Comparison of ENCODE assay signal across 8 mouse cellular contexts in genomic region chr9:61915393-61916005, GRCm38 (mm10). TPM values are rescaled to one million over a fixed set of nuclear protein-coding genes. Genes with fewer than 3 reads are reported as not detected.
DNase-seq lines count a peak whose midpoint lies in the region; ATAC-seq and TF ChIP-seq lines count a peak whose summit lies in the region.

No protein-coding gene starts in this region.

- H3K79me3 ChIP-seq in C2C12 (ENCODE audit: low read depth): peaks cover 12% of the 10 kb centered on the region

- intact Hi-C loops in heart, adult 2 months (cut with DNase I): no loop called here

- H3K4me3 ChIP-seq in heart, adult 2 months: peak overlapping the region; percentile 76
- peak overlapping the region; percentile 64 for H3K4me3 ChIP-seq in C2C12 (ENCODE audit: insufficient read depth, poor library complexity, severe bottlenecking)
- H3K4me3 ChIP-seq in forebrain, embryonic 14.5 days (ENCODE audit: low read depth, low read length): peak overlapping the region; percentile 90; the same call in 1 of the 2 replicates
- peak overlapping the region; percentile 77 to 86 for H3K4me3 ChIP-seq in liver, embryonic 14.5 days (ENCODE audit: insufficient read depth in 1 of 2, low read depth in 2 of 2, low read length in 2 of 2)

- no peak overlapping the region for H3ac ChIP-seq in C2C12 (ENCODE audit: control insufficient read depth, insufficient read length, low read depth)

- no peak for ATAC-seq in forebrain, embryonic 14.5 days
- no peak for ATAC-seq in liver, embryonic 14.5 days (ENCODE audit: insufficient read depth)

- no peaks in the 10 kb centered on the region for H3K9me3 ChIP-seq in forebrain, embryonic 14.5 days (replicated peaks; ENCODE audit: control insufficient read depth, low read length)
- no peaks in the 10 kb centered on the region for H3K9me3 ChIP-seq in liver, embryonic 14.5 days (ENCODE audit: control insufficient read depth, low read length)

- no peak overlapping the region; the same call in 1 of the 2 replicates for H3K27ac ChIP-seq in heart, adult 2 months
- H3K27ac ChIP-seq in forebrain, embryonic 14.5 days (ENCODE audit: low read depth, low read length): no peak overlapping the region
- peak overlapping the region; percentile 95 for H3K27ac ChIP-seq in liver, embryonic 14.5 days

- H3K27me3 ChIP-seq in heart, adult 2 months (ENCODE audit: control insufficient read depth, insufficient read depth, low read length): no peaks in the 10 kb centered on the region
- no peaks in the 10 kb centered on the region for H3K27me3 ChIP-seq in C2C12 (ENCODE audit: control insufficient read depth, insufficient read depth, insufficient read length)
- no peaks in the 10 kb centered on the region for H3K27me3 ChIP-seq in forebrain, embryonic 14.5 days (replicated peaks; ENCODE audit: control insufficient read depth, insufficient read depth, low read length)
- no peaks in the 10 kb centered on the region for H3K27me3 ChIP-seq in liver, embryonic 14.5 days (ENCODE audit: control insufficient read depth, insufficient read depth, low read length)

- TF ChIP-seq EP300 in heart, adult 2 months (IDR thresholded peaks at IDR 0.05; ENCODE audit: insufficient read depth, low read depth, low read length): no peak
- no peak for TF ChIP-seq EP300 in liver, embryonic 14.5 days (IDR thresholded peaks at IDR 0.05; ENCODE audit: low read depth)

- no peak for TF ChIP-seq POLR2A in heart, adult 2 months (IDR thresholded peaks at IDR 0.05; ENCODE audit: insufficient read depth, low read depth, low read length)

- WGBS in heart, adult 2 months: 67% methylated on average over 4 of the region's 4 CpGs
- WGBS in forebrain, embryonic 14.5 days: 48% methylated on average over 4 of the region's 4 CpGs
- WGBS in liver, embryonic 14.5 days (ENCODE audit: insufficient replicate concordance): 36% methylated on average over 4 of the region's 4 CpGs

- no peaks in the 10 kb centered on the region for H3K4me1 ChIP-seq in heart, adult 2 months (ENCODE audit: control insufficient read depth, insufficient read depth, low read length)
- peaks cover 7% of the 10 kb centered on the region for H3K4me1 ChIP-seq in forebrain, embryonic 14.5 days (ENCODE audit: control insufficient read depth, insufficient read depth, low read length)
- H3K4me1 ChIP-seq in liver, embryonic 14.5 days (replicated peaks; ENCODE audit: control insufficient read depth in 2 of 2, insufficient read depth in 2 of 2, low read length in 1 of 2): peaks cover 12 to 26% of the 10 kb centered on the region in 2 experiments

- no peak for DNase-seq in heart, adult 2 months
- DNase-seq in heart, adult 18-20 months: no peak
- no peak for DNase-seq in forebrain, embryonic 14.5 days (ENCODE audit: low spot score)
- no peak for DNase-seq in liver, embryonic 14.5 days (ENCODE audit: low read depth in 3 of 3, low spot score in 3 of 3)
- DNase-seq in B cell, adult 2 months: no peak
- DNase-seq in layer of hippocampus, postnatal 25 days (ENCODE audit: extremely low spot score in 1 of 2, low spot score in 1 of 2): no peak
- no peak for DNase-seq in right cerebral cortex, adult 18-20 months

- H3K4me2 ChIP-seq in forebrain, embryonic 14.5 days (ENCODE audit: low read length): peak overlapping the region; percentile 90
- H3K4me2 ChIP-seq in liver, embryonic 14.5 days (ENCODE audit: low read depth): peak overlapping the region; percentile 97

- H3K36me3 ChIP-seq in heart, adult 2 months (ENCODE audit: control insufficient read depth, insufficient read depth, low read length): peaks cover 4% of the 10 kb centered on the region; the same call in 1 of the 2 replicates
- peaks cover 45% of the 10 kb centered on the region for H3K36me3 ChIP-seq in C2C12 (ENCODE audit: control insufficient read depth, insufficient read depth)
- H3K36me3 ChIP-seq in forebrain, embryonic 14.5 days (ENCODE audit: control insufficient read depth, insufficient read depth, low read length): peaks cover 63% of the 10 kb centered on the region
- peaks cover 64% of the 10 kb centered on the region for H3K36me3 ChIP-seq in liver, embryonic 14.5 days (replicated peaks; ENCODE audit: control insufficient read depth, insufficient read depth, low read depth)

- no peak for TF ChIP-seq CTCF in heart, adult 2 months (IDR thresholded peaks at IDR 0.05)
- no peak for TF ChIP-seq CTCF in C2C12 (IDR thresholded peaks at IDR 0.05; ENCODE audit: control insufficient read depth, insufficient read depth, insufficient read length)
- no peak for TF ChIP-seq CTCF in liver, embryonic 14.5 days (IDR thresholded peaks at IDR 0.05; ENCODE audit: low read depth)

- H3K9ac ChIP-seq in heart, adult 2 months (ENCODE audit: low read depth, low read length): no peak overlapping the region
- peak overlapping the region; percentile 67 for H3K9ac ChIP-seq in forebrain, embryonic 14.5 days (ENCODE audit: low read length)
- H3K9ac ChIP-seq in liver, embryonic 14.5 days (replicated peaks): peak overlapping the region; percentile 75; the same call in 1 of the 2 replicates

- no peaks in the 10 kb centered on the region for H3K79me2 ChIP-seq in heart, adult 2 months (replicated peaks; ENCODE audit: control insufficient read depth, insufficient read depth, low read length)
- H3K79me2 ChIP-seq in C2C12 (ENCODE audit: control insufficient read depth, insufficient read depth): peaks cover 19% of the 10 kb centered on the region

TF ChIP-seq in C2C12, 6 proteins besides CTCF, POLR2A, EP300 and RAD21:
- TF ChIP-seq FOSL1 (IDR thresholded peaks at IDR 0.05; ENCODE audit: insufficient read depth, low read length, poor library complexity, severe bottlenecking): no peak
- TF ChIP-seq MYOG (IDR thresholded peaks at IDR 0.05; ENCODE audit: control insufficient read depth, extremely low read depth, insufficient read length): no peak
- TF ChIP-seq USF1 (IDR thresholded peaks at IDR 0.05; ENCODE audit: low read depth): no peak
- no peak for TF ChIP-seq CEBPB (IDR thresholded peaks at IDR 0.05; ENCODE audit: low read depth)
- no peak for TF ChIP-seq MYOD1 (IDR thresholded peaks at IDR 0.05; ENCODE audit: control insufficient read depth, insufficient read length, low read depth)
- TF ChIP-seq MAX (IDR thresholded peaks at IDR 0.05): no peak

RNA-seq across cellular contexts. Expression of gene Rplp1, which starts 1.2 kb away (rescaled TPM):
- 1,000 to 10,000 TPM; 1,490 to 1,640 TPM for total RNA-seq in heart, adult 2 months (2021)
- 2,522 and 4,232 TPM in 2 replicates for polyA plus RNA-seq in heart, adult 2 months (2012; rRNA removed)
- total RNA-seq in heart, adult 18-20 months (2021): 1,000 to 10,000 TPM; 1,497 to 1,660 TPM
- 13,097 TPM for polyA plus RNA-seq in C2C12 (2012; fragmentation: generic; extraction: Trizol)
- polyA plus RNA-seq in forebrain, embryonic 14.5 days (2014; fragmentation: Nextera tagmentation; extraction: Ambion mirVana): 964 and 1,342 TPM in 2 replicates
- 6,111 and 7,314 TPM in 2 replicates for polyA plus RNA-seq in liver, embryonic 14.5 days (2012; rRNA removed)
- polyA plus RNA-seq in liver, embryonic 14.5 days (2014; fragmentation: Nextera tagmentation; extraction: Ambion mirVana): 1,539 and 1,562 TPM in 2 replicates
- total RNA-seq in layer of hippocampus, postnatal 25 days (2021): 1,000 to 10,000 TPM; 1,278 to 1,525 TPM

RNA-seq across cellular contexts. Expression of gene Kif23, which starts 31.1 kb away (rescaled TPM):
- total RNA-seq in heart, adult 2 months (2021): under 1 TPM; 0.52 to 0.68 TPM
- 0.45 and 1.0 TPM in 2 replicates for polyA plus RNA-seq in heart, adult 2 months (2012; rRNA removed)
- 1 to 10 TPM; 1.2 to 3.1 TPM for total RNA-seq in heart, adult 18-20 months (2021)
- polyA plus RNA-seq in C2C12 (2012; fragmentation: generic; extraction: Trizol): 65.2 TPM
- polyA plus RNA-seq in forebrain, embryonic 14.5 days (2014; fragmentation: Nextera tagmentation; extraction: Ambion mirVana): 43.2 and 49.6 TPM in 2 replicates
- polyA plus RNA-seq in liver, embryonic 14.5 days (2012; rRNA removed): 27.9 and 44.3 TPM in 2 replicates
- 61.9 and 68.8 TPM in 2 replicates for polyA plus RNA-seq in liver, embryonic 14.5 days (2014; fragmentation: Nextera tagmentation; extraction: Ambion mirVana)
- 1 to 10 TPM in 1 of 2 experiments, under 1 TPM in 1; 0.85 to 2.6 TPM for total RNA-seq in layer of hippocampus, postnatal 25 days (2021)

Comparison
In these comparisons a context has a peak if more than half of its experiments do, and no peak if none do; other contexts are left out.
1. RNA of gene Kif23, which starts 31.1 kb away (polyA plus RNA-seq): 27.9 to 68.8 TPM in liver, embryonic 14.5 days, 65.2 TPM in C2C12 (single experiment) and 43.2 to 49.6 TPM in forebrain, embryonic 14.5 days; 0.45 to 1.0 TPM in heart, adult 2 months; every median in the first group is over 10 times any median in the second.
2. Peak in every context shown above with its lines, with median percentiles within 50 percentile points of each other: H3K4me3 ChIP-seq.